Mouse (Mus musculus): Measurements from ENCODE around the gene Btn2a2. TPM values are rescaled to one million over a fixed set of nuclear protein-coding genes. Genes with fewer than 3 reads are reported as not detected.
"Not testable (repeated sequence)": the region's sequence is repeated elsewhere in the genome, so short reads cannot be mapped to it uniquely, and the experiment has no call there.

Btn2a2 gene
- 0.06 and 0.07 TPM in 2 replicates for polyA plus RNA-seq (2015; fragmentation: Nextera tagmentation; extraction: Ambion mirVana)

DNA sequence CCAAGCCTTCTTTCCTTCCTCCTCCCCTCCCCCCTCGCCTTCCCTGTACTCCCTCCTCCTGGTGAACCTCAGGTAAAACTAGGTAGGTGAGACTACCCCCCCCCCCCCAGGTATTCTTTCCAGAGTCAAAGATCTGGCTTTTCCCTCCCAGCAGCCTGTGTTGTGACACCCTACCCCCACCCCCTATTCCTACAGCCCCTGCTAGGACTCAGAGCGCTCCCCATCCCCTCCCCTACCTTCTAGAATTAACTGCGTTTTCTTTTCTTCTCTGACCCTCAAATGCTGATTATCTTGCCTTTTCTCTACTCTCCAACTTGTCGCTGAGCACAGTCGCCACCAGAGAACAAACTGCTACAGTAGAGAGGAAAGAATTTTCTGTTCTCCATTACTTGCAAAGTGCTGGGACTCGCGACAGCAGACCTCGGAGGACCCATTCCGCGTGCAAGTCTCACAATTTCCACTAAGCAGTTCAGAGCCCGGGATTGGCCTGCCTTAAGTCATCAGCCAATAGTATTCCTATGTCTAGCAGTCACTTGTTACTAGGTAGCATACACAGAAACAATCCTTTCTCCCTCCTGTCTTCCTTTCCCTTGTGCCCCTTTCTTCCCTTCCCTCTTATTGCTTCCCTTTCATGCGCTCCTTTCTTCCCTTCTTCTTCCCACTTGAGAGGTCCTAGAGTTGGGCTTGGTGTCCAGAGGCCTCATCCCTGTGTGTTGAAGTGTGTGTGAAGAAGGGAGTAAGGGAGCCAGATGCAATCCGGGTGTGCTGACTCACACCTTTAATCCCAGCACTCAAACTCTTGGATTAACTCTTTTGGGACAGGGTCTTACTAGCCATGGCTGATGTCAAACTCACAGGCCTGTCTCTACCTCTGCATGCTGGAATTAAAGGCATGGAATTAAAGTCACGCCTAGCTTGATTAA is at the start of gene Btn2a2:
Gene Btn2a2, minus strand, starts transcription at position 458 of the 923 bp plus-strand sequence.
- H3K9ac ChIP-seq (replicated peaks; ENCODE audit: low read depth): no peak within 1 kb of the TSS
- ATAC-seq (peak; percentile 99), DNase-seq (ENCODE audit: low spot score) (peak; percentile 95)
- no peak within 1 kb of the TSS for H3K27ac ChIP-seq (ENCODE audit: low read length)
- H3K27me3 ChIP-seq (replicated peaks; ENCODE audit: insufficient read depth, low read length): no peaks in the 10 kb centered on the region
- peak within 1 kb of the TSS; percentile 20 for H3K4me3 ChIP-seq (ENCODE audit: low read depth, low read length)
- H3K36me3 ChIP-seq (ENCODE audit: insufficient read depth, low read length): no peaks in the 10 kb centered on the region
- WGBS: 4% methylated on average over 13 of the region's 14 CpGs
- TF ChIP-seq EP300 (IDR thresholded peaks at IDR 0.05) (no peak), CTCF (IDR thresholded peaks at IDR 0.05) (no peak)
- no peaks in the 10 kb centered on the region for H3K9me3 ChIP-seq (ENCODE audit: low read length)
- no peaks in the 10 kb centered on the region for H3K4me1 ChIP-seq (ENCODE audit: insufficient read depth, low read depth, low read length)
- peak within 1 kb of the TSS; percentile 44 for H3K4me2 ChIP-seq (replicated peaks; ENCODE audit: low read depth, low read length)

DNA sequence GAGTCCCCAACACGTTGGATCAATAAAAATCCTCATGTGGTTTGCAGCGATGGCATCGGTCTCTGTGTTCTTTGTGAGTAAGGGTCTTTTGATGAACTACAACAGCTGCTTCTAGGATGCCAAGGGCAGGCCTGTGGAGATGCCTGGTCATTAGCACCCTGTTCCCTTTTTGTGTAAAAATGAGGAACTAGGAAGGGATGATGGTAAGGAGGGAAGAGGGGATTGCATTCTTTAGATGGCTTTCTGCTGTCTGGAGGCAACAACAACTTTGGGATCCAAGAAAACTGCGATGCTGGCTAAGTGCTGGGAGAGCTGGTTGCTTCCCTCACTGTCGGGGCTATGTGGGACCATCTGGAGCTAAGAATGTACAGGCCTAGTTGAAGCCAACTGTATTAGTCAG is 49.6 kb upstream of the Btn2a2 start:
- H3K9me3 ChIP-seq (ENCODE audit: low read length): no peaks in the 10 kb centered on the region
- H3K4me3 ChIP-seq (ENCODE audit: low read depth, low read length): no peak overlapping the region
- no peak overlapping the region for H3K9ac ChIP-seq (replicated peaks; ENCODE audit: low read depth)
- TF ChIP-seq EP300 (IDR thresholded peaks at IDR 0.05) (no peak), CTCF (IDR thresholded peaks at IDR 0.05) (no peak)
- H3K27me3 ChIP-seq (replicated peaks; ENCODE audit: insufficient read depth, low read length): no peaks in the 10 kb centered on the region
- H3K4me2 ChIP-seq (replicated peaks; ENCODE audit: low read depth, low read length): no peak overlapping the region
- H3K27ac ChIP-seq (ENCODE audit: low read length): no peak overlapping the region
- no peaks in the 10 kb centered on the region for H3K36me3 ChIP-seq (ENCODE audit: insufficient read depth, low read length)
- 72% methylated on average over 5 of the region's 5 CpGs for WGBS
- DNase-seq (ENCODE audit: low spot score): no peak
- ATAC-seq: no peak
- H3K4me1 ChIP-seq (ENCODE audit: insufficient read depth, low read depth, low read length): peaks cover 11% of the 10 kb centered on the region; the same call in 1 of the 2 replicates

DNA sequence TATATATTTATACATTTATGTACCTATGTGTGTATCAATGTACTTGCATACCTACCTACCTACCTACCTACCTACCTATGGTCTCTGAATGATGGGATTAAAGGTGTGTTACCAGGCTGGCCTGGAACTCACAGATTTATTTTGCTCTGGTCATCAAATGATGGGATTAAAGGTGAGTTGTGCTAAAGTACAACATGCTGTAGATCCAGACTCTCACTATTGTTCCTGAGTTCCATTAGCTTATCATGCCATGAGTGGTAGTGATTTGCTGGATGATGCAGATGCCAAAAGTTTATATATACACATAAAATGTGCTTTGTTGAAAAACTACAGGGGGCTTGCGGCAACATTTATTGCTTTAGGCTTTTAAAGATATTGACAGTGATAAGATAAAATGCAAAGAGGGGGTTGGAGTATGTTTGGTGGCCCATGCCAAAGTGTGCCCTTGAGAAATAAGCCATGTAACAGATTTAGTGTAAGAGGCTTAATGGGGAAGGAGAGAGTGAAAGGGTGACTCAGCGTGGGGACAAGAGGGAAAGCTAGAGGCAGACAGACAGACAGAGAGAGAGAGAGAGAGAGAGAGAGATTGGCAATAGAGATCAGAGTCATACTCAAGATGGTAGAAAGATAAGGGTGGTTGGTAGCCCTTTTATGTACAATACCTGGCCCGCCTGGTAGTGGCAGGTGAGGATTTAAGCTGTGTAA is 48.5 kb upstream of the Btn2a2 start:
- no peak overlapping the region for H3K4me2 ChIP-seq (replicated peaks; ENCODE audit: low read depth, low read length)
- TF ChIP-seq CTCF (IDR thresholded peaks at IDR 0.05) (no peak), EP300 (IDR thresholded peaks at IDR 0.05) (no peak)
- no peak overlapping the region for H3K4me3 ChIP-seq (ENCODE audit: low read depth, low read length)
- no peaks in the 10 kb centered on the region for H3K27me3 ChIP-seq (replicated peaks; ENCODE audit: insufficient read depth, low read length)
- no peaks in the 10 kb centered on the region for H3K9me3 ChIP-seq (ENCODE audit: low read length)
- ATAC-seq: no peak
- WGBS: 53% methylated on average over 3 of the region's 3 CpGs
- no peak overlapping the region for H3K9ac ChIP-seq (replicated peaks; ENCODE audit: low read depth)
- no peaks in the 10 kb centered on the region for H3K36me3 ChIP-seq (ENCODE audit: insufficient read depth, low read length)
- H3K4me1 ChIP-seq (ENCODE audit: insufficient read depth, low read depth, low read length): peaks cover 18% of the 10 kb centered on the region; the same call in 1 of the 2 replicates
- no peak for DNase-seq (ENCODE audit: low spot score)
- no peak overlapping the region for H3K27ac ChIP-seq (ENCODE audit: low read length)

DNA sequence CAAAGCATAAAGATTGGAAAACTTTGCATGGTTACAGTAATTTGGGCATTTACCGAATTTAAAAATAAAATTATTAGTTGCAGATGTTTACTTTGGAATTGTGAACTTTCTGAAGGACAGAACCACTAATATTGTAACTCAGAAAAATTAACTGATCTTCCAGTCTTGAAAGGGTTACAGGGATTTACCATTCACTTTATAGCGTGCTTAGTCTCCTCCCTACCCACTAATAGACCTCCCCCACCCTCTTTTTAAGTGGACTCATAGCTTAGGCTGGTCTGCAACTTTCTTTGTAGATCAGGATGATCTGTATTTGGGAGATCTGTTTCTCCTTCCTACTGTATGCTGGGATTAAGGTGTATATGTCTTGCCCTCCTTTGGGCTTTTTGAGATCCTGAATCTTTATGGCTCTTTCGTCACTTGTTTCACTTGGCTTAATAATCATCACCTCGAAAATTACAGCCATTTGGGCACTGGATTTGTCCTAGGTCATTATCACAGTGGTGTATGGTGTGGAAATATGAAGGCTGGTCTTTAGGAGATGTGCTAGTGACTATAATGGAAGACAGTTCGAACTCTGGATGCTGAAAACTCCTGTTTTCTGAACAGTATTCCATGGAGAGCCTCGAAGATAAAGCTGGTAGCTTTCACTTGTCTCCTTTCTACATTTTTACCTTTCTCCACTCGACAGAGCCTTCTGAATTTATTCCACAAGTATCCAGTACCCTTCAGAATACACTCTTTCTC is 47.6 kb upstream of the Btn2a2 start:
- no peak for ATAC-seq
- Histone ChIP-seq H3K9me3 (ENCODE audit: low read length) (no peaks in the 10 kb centered on the region), H3K4me3 (ENCODE audit: low read depth, low read length) (no peak overlapping the region), H3K4me2 (replicated peaks; ENCODE audit: low read depth, low read length) (no peak overlapping the region; the same call in 1 of the 2 replicates), H3K36me3 (ENCODE audit: insufficient read depth, low read length) (no peaks in the 10 kb centered on the region), H3K27me3 (replicated peaks; ENCODE audit: insufficient read depth, low read length) (no peaks in the 10 kb centered on the region), H3K9ac (replicated peaks; ENCODE audit: low read depth) (no peak overlapping the region; the same call in 1 of the 2 replicates), H3K27ac (ENCODE audit: low read length) (no peak overlapping the region), H3K4me1 (ENCODE audit: insufficient read depth, low read depth, low read length) (peaks cover 21% of the 10 kb centered on the region; the same call in 1 of the 2 replicates)
- DNase-seq (ENCODE audit: low spot score): no peak
- no peak for TF ChIP-seq EP300 (IDR thresholded peaks at IDR 0.05)
- 8% methylated on average over 7 of the region's 7 CpGs for WGBS

DNA sequence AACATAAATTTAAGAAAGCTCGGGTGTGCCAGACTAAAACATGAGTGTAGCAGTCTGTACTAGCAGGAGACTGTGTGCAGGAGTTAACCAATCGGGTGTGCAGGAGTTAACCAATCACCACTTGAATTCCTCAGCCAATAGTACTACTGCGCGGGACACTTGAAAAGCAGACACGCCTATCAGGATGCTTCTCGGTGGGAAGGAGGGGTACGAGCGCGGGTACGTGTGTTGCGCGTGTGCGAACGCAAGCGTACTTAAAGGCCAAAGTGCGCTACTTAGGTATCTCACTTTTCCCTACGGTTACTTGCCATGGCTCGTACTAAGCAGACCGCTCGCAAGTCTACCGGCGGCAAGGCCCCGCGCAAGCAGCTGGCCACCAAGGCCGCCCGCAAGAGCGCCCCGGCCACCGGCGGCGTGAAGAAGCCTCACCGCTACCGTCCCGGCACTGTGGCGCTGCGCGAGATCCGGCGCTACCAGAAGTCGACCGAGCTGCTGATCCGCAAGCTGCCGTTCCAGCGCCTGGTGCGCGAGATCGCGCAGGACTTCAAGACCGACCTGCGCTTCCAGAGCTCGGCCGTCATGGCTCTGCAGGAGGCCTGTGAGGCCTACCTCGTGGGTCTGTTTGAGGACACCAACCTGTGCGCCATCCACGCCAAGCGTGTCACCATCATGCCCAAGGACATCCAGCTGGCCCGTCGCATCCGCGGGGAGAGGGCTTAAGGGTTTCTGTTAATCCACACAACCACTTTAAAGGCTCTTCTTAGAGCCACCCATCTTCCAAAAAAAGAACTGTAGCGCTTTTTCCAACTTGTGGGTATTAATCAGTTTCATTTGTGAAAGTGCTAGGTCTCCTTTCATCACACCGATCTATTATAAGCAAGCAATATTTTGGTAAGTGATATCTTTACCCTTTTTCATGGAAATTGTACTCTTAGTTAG is 46.7 kb upstream of the Btn2a2 start, which contains the start of gene Hist1h3g:
Gene Hist1h3g, plus strand, starts transcription at position 286 of the 939 bp plus-strand sequence.
- peaks cover 21% of the 10 kb centered on the region; the same call in 1 of the 2 replicates for H3K4me1 ChIP-seq (ENCODE audit: insufficient read depth, low read depth, low read length)
- WGBS: under 1% methylated on average over 45 of the region's 62 CpGs
- peak within 1 kb of the TSS; percentile 76 for H3K4me2 ChIP-seq (replicated peaks; ENCODE audit: low read depth, low read length)
- peak within 1 kb of the TSS; percentile 3; the same call in 1 of the 2 replicates for H3K27ac ChIP-seq (ENCODE audit: low read length)
- H3K9me3 ChIP-seq (ENCODE audit: low read length); H3K9ac ChIP-seq (replicated peaks; ENCODE audit: low read depth); H3K36me3 ChIP-seq (ENCODE audit: insufficient read depth, low read length); H3K27me3 ChIP-seq (replicated peaks; ENCODE audit: insufficient read depth, low read length): not testable (repeated sequence)
- DNase-seq (ENCODE audit: low spot score) (peak; percentile 97), ATAC-seq (peak; percentile 73)
- H3K4me3 ChIP-seq (ENCODE audit: low read depth, low read length): peak within 1 kb of the TSS; percentile 41
